Mouse (Mus musculus) hindlimb bud, embryonic 11.5 days (tissue): ENCODE measurements around the gene Gsx2.

Experiments used
- DNase-seq: peaks from one replicate; pipeline ENCODE4 v3.0.0-alpha.2; 2012; ENCODE audit warnings: low read depth, low spot score; ENCODE audit errors: extremely low spot score

The Gsx2 gene

DNA sequence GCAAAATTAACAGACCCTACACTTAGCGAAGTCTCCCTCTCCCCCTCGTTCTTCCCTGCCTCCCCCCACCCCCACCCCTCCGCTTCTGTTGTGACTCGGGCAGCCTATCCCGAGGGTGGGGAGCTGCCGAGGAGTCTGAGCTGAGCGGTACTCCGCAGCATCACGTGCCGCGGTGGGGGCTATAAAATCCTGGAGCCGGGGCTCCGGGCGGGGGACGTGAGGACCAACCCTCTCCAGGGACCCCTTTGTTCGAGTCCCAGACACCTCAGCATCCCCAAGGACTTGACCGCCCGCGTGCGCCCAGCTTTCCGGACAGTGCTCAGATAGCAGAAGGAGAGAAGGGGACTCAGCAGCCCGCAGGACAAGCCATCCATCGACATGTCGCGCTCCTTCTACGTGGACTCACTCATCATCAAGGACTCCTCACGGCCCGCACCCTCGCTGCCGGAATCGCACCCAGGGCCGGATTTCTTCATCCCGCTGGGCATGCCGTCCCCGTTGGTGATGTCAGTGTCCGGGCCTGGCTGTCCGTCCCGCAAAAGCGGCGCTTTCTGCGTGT is at the start of gene Gsx2:
TSS of gene Gsx2 (plus strand) at position 219 of the 559 bp plus-strand sequence.
- no peak for DNase-seq

DNA sequence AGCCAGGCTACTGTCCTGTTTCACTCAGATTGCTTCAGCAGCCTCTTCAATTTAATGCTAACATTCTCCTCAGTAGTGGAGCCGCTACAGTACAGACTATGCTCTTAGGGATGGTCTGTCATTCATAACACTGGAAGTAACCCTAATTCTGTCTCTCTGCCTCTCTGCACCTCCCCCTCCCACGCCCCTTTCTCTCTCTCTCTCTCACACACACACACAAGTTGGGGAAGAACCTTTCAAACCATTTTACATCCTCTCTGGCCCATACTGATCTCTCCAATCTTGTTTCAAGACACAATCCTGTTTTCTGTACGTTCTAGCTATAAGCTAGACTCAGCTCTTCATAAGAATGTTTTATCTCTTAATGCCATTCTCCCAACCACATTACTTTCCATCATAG is 39.9 kb upstream of the Gsx2 start:
- no peak for DNase-seq

DNA sequence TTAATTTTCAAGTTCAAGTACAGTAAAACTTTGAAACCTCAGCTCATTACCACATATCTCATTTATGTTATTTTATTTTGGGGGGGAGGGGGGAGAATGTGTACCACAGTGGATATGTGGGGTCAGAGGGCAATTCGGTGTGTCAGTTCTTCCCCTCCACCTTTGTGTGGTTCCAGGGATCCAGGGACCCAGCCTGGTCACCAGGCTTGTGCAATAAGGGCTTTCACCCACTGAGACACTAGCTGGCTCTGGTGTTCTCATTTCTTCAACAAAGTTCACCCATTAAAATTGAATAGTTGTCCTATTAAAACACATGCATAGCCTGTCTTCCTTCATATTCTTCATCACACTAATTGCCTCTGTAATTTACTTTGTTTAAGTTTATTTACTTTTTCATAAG is 36.1 kb upstream of the Gsx2 start:
- DNase-seq, result no peak

DNA sequence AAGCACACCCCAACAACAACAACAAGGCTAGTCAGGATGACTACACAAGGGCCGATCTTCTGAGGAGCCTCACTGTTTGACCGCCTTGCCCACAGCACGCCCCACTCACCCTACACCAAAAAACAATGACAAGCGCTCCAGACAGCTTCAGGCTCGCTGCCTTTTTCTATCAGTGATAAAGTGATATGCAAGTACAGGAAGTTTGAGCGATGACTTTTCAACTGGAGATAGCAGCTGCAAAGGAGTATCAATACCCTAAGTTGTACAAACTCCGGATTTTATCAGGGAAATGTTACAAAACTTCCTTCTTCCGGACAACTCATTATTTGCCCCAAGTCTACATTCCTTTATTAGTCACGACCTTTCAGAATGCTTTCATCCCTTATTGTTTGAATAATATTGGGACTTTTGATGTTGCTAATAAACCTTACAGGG is 32.4 kb upstream of the Gsx2 start:
- DNase-seq, result no peak

DNA sequence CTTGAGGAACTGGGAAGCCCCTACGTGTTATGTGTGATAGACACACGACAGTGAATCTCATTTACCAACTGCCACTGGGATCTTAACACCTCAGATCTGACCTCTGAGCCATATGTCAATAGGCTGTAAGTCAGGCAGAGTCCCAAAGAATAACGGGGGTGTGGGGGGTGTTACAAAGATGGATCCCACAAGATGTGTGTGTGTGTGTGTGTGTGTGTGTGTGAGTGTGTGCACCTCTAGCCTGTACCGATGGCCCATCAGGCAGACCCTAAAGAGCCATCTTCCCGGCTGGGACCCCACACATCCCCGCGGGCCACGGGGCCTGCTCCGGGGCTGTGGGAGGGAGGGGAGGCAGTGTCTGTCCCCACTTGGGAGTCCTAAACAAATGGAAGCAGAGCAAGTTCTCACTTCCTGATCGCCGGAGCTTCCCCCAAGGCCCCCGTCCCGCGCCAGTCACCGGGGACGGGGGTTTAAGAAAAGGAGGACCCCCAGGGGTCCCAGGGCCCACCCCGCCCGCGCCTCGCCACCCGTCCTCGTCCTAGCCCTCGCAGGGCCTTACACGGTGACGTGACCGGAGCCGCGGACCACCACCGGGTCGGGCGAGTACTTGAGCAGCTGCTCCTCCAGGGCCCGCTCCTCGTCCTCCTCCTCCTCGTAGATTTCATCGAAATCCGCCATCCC is 31.6 kb upstream of the Gsx2 start:
- no peak for DNase-seq

DNA sequence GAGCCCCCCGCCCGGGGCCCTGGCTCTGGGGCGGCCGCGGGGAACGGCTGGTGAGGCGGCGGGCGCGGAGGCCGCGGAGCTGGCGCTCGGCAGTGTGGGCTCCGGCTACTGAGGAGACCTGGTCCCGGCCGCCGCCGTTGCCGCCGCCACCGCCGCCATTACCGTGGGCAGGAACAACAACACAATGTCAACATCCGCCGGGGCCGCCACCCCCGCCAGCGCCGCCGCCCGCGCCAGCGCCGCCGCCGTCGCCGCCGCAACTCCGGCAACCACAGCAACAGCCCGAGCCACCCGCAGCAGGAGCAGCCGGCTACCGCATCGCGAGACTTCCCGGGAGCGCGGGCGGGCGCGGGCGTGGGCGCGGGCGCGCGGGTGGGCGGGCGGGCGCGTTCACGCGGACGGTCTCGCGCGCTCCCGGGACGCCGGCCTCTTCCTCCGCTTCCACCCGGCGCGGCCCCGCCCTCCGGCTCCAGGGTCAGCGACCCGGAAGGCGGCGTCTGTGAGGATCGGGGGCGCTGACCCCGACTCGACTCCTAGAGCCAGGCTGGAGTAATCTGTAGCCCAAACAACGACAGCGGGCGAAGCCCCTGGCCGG is 31.0 kb upstream of the Gsx2 start, which contains the start of gene Chic2:
TSS of gene Chic2 (minus strand) at position 465 of the 595 bp plus-strand sequence.
- no peak for DNase-seq

DNA sequence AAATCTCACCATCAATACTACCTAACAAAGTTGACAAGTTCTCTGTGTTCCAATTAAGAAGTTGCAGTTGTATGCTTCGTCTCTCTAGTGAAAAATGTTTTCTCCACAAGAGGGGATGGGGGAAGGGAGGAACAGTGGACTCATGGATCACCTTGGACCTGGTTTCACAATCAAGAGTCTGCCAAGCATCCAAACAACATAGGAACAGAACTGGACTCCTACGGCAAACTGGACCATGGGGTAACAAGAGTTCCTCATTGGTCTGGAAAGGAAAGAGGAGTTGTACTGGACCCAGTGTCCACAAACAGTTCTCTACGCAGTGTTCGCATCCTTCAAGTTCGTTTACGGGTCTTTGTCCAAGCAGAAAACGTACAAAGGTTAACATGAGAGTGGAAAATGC is 30.0 kb upstream of the Gsx2 start:
- DNase-seq, result no peak

DNA sequence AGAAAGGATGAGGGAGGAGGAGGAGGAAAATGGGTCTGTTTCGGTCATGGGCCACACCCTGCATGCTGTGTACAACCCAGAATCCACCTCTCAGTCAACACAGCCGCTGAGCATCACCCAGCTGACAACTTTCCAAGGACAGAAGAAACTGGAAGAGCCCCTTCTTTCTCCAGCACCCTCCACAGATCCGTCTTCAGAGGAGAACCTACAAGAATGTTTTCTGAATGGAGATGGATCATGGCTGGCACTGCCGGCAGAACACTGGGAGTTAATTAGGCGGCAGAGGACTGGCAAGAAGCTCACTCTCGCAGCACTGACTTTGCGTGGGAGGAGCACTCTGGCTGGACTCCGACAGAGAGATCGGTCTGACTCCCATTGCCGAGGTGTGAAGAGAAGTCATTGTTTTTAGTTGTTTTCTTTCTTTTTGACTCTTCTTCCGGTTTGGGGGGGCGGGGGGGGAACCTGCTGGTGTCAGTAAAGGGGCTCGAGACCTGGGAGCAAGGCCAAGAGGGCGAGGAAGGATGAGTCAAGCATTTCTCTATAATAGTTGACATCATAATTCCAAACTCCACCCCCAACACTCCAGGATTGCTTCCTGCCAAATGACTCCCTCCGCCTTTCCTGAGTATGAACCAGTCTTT is 28.6 kb upstream of the Gsx2 start:
- DNase-seq, result no peak

DNA sequence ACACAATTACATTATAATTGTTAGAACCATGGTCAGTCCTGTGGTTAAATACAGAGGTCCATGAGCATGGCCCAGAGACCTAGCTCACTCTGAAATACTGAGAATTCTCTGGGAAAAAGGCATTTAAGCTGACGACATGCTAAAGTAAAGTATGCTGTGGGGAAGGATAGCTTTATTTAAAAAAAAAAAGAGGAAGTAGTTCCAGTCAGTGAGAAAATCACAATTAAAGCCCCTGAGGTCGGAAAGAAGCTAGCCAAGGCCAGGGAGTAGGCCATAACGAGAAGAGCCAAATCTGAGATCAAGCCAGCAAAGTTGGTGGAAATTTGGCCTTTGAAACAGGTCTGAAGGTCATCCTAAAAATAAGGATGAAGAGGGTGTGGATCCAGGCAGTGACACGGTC is 24.3 kb upstream of the Gsx2 start:
- no peak for DNase-seq

DNA sequence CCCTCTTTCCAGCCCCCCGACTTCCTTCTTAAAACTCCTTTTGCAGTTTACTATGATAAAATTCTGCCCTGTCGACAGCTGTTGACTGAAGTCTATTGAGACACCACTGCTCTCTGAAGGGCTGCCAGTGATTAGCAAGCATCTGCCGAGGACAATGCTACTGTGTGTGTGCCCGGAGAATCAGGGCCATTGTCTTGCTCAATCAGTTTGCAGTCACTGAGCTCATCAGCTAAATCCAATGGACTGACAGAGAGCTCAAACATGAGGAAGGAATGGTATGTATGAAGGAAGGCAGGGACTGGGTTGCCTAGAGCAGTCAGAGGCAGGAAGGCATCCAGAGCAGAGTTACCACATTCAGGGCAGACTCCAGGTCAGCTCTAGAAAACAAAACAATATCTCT is 12.2 kb upstream of the Gsx2 start:
- no peak for DNase-seq

DNA sequence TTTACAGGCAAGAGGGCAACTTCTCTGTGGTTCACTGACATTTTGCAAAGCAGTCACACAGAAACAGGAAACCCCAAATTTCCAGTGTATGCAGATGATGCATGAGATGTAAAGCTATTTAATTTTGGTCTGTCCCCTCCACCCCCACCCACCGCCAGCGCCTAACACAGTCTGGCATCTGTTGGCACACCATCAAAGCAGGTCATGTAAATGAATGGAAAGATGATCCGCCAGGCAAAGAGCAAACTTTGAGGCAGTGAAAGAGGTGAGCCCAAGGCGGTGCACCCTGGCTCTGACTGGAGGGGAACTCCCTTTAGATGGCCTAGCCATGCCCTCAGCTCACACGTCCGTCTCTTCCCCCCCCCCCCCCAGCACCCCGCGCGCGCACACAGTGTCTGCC is 8.7 kb upstream of the Gsx2 start:
- no peak for DNase-seq

DNA sequence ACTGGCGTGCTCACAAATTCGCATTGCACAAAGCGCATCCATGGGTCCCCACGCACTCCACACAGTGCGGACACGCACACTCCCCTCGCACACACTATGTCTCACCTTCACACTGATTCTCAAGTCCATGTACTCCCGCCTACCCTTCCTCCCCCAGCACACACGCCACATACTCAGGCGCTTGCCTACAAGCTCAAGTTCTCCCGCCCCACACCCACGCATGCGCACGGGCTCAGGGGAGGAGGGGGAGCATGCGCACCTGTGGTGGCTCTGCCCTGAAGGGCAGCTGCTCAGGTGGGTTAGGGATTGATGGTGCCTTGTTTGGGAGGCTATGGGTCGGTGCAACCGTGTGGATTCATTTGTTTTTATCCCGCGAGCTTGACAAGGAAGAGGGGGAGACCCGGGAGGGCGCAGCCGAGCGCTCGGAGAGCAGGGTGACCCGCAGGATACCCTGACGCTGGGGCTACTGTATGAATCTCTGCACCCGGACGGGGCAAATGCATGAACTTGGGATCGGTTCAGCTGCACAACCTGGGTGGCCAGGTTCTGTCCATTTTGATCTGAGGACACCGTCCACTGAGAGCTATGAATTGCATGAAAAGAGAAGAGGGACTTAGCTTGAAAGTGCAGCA is 8.2 kb upstream of the Gsx2 start:
- no peak for DNase-seq

DNA sequence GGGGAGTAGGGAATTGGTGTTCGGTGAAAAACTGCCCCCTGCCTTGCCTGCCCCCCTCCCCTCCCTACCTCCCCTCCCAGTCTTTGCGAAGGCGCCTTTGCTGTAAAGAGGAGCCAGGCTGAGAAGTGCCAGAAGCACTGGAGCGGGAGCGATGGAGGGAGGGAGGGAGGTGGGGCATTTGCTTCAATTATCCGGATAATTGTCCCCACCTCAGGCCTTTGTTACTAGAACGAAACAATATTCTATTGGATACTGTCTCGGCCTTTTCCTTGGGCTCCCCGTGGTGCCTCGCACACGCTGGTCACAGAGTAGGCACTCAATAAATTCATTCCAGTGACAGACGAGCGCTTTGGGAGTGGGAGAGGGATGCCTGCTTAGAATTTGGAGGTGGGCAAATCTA is 5.3 kb upstream of the Gsx2 start:
- no peak for DNase-seq

DNA sequence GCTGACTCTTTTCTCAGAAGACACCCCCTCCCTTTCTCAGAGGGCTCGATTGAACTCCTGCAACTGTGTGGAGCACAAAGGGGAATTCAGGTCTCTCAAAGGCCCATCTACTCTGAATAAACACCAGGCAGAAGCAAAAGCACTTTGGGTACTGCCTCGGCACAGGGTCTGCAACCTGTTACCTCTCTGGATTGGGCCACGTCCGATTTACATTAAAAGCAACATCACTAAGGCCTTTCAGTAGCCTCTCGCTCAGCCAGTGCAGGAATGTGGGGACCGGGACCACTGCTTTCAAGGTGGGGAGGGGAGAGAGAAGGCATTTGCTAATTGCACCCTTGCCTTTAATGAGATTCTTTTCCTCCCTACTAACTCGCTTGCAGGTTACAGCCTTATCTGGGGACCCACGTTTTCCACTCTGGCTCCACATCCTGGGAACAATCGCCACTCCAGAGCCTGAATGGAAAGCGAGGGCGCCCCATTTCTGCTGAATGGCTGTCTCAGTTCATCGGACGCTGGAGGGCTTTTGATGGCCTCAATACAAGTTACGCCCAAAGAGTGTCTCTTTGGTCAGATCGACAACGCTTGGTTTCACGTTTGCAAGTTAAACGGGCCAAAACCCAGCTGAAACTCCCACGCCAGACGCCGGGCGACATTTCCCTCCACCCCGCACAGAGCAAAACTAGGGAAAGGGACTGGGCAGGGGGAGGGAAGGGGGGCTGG is 4.6 kb upstream of the Gsx2 start:
- no peak for DNase-seq

DNA sequence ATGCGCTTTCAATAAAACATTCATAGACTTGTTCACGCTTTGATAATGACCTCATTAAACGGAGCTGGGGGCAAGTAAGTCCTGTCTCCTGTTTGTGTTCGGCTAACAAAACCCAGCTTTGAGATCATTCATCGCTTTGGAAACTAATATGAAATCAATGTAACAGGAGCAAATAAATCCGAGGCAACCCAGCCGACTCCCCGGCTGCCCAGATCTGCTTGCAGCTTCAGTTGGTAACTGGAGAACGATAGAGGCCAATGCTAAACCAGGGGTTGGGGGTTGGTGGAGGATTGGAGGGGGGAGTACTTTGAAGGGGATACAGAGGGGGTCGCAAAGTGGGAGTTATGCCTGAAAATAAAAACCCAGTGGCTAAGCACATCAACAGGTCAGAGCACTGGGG is 3.5 kb upstream of the Gsx2 start:
- DNase-seq, result no peak

DNA sequence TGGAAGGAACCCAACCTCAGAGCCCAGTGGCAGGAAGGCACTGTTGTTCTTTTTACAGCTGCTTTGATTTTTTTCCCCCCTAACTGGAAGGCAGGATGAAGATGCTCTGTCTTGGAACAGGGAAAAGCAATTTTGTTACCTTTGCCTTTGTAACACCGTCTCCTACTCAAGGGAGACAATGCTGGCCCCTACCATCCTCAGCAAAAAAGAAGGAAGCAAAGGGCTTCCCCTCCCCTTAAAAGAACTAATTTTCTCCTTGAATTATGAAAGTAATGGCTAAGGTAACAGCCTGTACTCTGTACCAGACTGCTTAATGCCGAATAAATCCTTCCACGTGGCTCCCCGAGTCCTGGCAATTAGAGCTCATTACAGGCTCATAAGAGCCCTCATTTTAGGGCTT is 2.9 kb upstream of the Gsx2 start:
- DNase-seq, result no peak

DNA sequence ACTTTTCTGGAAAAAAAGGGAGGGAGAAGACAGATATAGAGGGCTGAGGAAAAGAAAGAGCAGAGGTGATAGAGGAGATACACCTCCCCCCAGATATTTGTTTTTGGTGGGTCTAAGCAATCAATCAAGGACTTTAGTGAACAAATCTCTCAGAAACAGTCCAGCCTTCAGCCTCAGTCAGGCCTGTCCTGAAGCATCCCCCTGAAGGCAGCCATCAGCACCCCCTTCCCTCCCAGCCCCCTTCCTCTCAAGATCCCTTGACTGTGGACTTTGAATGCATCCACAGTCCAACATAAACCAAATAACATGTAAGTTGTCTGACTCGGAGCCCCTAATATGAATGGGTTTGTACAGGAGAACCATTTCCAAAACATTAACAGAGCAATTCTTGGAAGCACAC is 2.2 kb upstream of the Gsx2 start:
- DNase-seq, result no peak

DNA sequence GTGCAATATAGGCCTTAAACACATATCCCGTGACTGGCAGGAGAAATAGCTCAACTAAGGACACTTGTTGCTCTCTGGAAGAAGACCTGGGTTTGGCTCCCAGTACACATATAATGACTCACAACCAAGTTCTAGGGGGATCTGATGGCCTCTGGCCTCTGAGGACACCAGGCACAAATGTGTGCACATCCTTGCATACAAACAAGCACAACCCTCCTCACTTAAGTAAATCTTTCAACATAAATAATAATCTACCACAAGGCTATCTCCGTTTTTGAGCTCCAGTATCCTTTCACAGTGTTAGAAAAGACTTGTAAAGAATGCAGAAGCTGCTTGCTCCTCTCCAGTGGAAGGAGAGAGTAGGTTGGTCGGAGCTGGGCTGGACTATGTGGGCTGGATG is 1.7 kb upstream of the Gsx2 start:
- no peak for DNase-seq

DNA sequence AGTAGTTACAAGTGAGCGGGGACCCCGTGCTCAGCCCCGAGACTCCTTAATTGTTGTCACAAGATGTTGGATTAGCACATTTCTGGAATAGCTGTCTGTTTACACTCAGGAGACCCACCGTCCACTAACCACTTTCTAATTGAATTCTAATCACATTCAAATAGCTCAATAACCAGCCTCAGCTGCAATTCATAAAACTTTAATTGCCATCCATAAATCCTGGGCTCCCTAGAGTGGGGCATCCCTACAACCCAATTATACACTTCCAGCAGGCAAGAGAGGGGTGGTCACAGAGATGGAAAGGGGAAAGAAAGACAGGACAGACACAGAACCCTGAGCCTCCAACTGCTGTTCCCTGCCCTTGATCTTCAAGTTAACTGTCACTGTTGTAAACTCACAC is 1.3 kb upstream of the Gsx2 start:
- DNase-seq, result no peak

DNA sequence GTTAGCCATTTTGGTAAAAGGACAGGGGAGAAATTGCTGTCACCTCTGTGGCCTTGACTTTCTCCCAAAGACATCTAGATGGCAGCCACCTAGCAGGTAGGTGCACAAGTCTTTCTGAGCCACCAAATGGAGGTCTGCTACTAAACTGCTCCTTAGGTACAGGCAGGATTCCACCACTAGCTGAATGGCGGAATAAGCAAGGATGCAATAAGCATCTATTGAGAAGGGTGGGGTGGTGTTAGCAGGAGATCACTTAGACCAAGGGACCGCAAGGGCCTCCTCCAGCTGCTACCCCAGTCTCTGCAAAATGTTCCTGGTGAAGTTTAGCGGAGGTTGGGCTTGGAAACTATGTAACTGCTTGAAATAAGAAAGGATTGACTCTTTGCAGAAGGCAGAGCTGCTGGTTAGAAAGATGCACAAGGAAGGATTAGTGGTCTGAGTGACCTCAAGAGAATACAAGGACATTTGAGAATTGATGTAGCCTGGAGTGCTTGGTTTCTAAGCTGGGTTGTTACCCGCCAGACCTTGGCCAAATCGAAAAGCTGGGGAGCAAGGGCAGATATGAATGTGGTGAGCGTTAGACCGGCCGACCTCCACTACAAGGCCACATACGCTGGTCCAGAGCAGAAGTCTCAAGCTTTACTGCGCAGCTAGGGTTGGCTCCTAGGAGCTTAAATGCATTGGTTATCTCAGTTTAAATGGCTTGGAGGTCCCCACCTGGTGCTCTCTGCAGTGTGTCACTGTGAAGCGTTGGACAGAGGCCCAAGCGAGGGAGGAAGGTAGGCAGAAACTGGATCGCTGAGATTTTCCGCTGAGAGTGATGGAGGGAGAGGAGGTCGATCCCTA is 641 bp upstream of the Gsx2 start:
- no peak for DNase-seq
